Mouse (Mus musculus) heart, embryonic 11.5 days (tissue): Measurements from ENCODE around the gene Ranbp1. TPM values are rescaled to one million over a fixed set of nuclear protein-coding genes. Genes with fewer than 3 reads are reported as not detected.

Experiments used
- ATAC-seq: fragments of 200-750 bp; cut with Nextera tagmentation; replicated peaks from 2 replicates; pipeline ENCODE4 v1.8.0; 2017; ENCODE audit warnings: moderate library complexity; ENCODE audit not compliant: insufficient number of reproducible peaks, low FRiP score, low TSS enrichment
- H3K27ac ChIP-seq: fragments of 300-500 bp; sonication (generic); 2 replicates; pipeline ENCODE4 v1.5.1; 2014; ENCODE audit warnings: mild to moderate bottlenecking, low read depth, low read length
- H3K27me3 ChIP-seq: fragments of 300-500 bp; sonication (generic); 2 replicates; pipeline ENCODE4 v1.6.1; 2014; ENCODE audit warnings: mild to moderate bottlenecking, low read length, mixed read lengths; ENCODE audit not compliant: control insufficient read depth, insufficient read depth
- H3K36me3 ChIP-seq: fragments of 300-500 bp; sonication (generic); 2 replicates; pipeline ENCODE4 v1.6.1; 2014; ENCODE audit warnings: mild to moderate bottlenecking, low read length, moderate library complexity, mixed read lengths; ENCODE audit not compliant: control insufficient read depth, insufficient read depth
- H3K4me1 ChIP-seq: fragments of 300-500 bp; sonication (generic); 2 replicates; pipeline ENCODE4 v1.6.1; 2014; ENCODE audit warnings: low read length; ENCODE audit not compliant: control insufficient read depth, insufficient read depth
- H3K4me2 ChIP-seq: fragments of 300-500 bp; sonication (generic); 2 replicates; pipeline ENCODE4 v1.6.1; 2014; ENCODE audit warnings: mild to moderate bottlenecking, moderate library complexity
- H3K4me3 ChIP-seq: fragments of 300-500 bp; sonication (generic); 2 replicates; pipeline ENCODE4 v1.5.1; 2014; ENCODE audit warnings: low read depth, low read length
- H3K9ac ChIP-seq: fragments of 300-500 bp; sonication (generic); 2 replicates; pipeline ENCODE4 v1.6.1; 2014; ENCODE audit warnings: mild to moderate bottlenecking, low read depth, low read length, moderate library complexity
- H3K9me3 ChIP-seq: fragments of 300-500 bp; sonication (generic); replicated peaks from 2 replicates; pipeline ENCODE4 v1.6.1; 2016; ENCODE audit warnings: low read length; ENCODE audit not compliant: control insufficient read depth
- WGBS: fragments of 180-500 bp; shearing (Covaris S2); extraction: QIAGEN DNeasy Blood & Tissue Kit; methylation state at CpG from one replicate; pipeline ENCODE4 v1.1.7; 2014; ENCODE audit not compliant: insufficient replicate concordance; 5-methylcytosine and 5-hydroxymethylcytosine counted together
- polyA plus RNA-seq: library from polyadenylated mRNA; unstranded; fragments of >200 nt; fragmentation: Nextera tagmentation; extraction: Ambion mirVana; gene quantifications from 2 replicates; pipeline ENCODE4 v1.2.1, GENCODE M21; 2014

Gene Ranbp1
- polyA plus RNA-seq, 1 experiment from 2014 or later = 656 TPM

DNA sequence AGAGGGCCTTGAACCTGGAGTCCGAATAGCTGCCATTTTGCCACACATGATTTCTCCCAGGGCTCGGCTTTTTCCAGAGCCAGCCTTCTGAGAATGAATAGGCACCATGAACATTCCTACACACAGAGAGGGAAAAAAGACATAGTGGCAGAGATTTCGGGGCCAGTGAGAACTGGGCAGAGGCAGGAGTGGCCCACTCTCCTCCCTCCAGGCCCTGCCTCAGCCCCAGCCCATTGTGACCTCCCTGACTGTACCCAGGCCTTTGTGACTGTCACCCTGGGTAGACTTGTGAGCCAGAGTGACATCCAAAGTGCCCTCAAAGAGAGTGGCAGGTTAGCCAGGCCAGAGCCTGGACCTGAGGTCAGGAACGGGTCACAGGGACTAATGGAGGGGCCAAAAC, 31.0 kb downstream of the Ranbp1 start, which contains the start of gene Ccdc188:
TSS of gene Ccdc188 (plus strand) at position 301 of the 400 bp plus-strand sequence.
- 81% methylated on average over 4 of the region's 4 CpGs for WGBS
- Histone ChIP-seq H3K9ac (no peak within 1 kb of the TSS), H3K4me3 (no peak within 1 kb of the TSS), H3K27ac (no peak within 1 kb of the TSS), H3K4me2 (no peak within 1 kb of the TSS), H3K36me3 (peaks cover 6% of the 10 kb centered on the region), H3K4me1 (peaks cover 19% of the 10 kb centered on the region), H3K27me3 (no peaks in the 10 kb centered on the region), H3K9me3 (no peaks in the 10 kb centered on the region)
- no peak for ATAC-seq

GRCm38 (mm10) chr16:18214858-18215257, 33.7 kb downstream of the Ranbp1 start:
- H3K4me1 ChIP-seq = peaks cover 14% of the 10 kb centered on the region
- H3K36me3 ChIP-seq = no peaks in the 10 kb centered on the region
- no peak overlapping the region for H3K4me3 ChIP-seq
- no peak for ATAC-seq
- 54% methylated on average over 7 of the region's 7 CpGs for WGBS
- H3K9ac ChIP-seq = no peak overlapping the region
- H3K4me2 ChIP-seq = no peak overlapping the region
- H3K27me3 ChIP-seq = peaks cover 7% of the 10 kb centered on the region; the same call in 1 of the 2 replicates
- no peaks in the 10 kb centered on the region for H3K9me3 ChIP-seq
- no peak overlapping the region for H3K27ac ChIP-seq

DNA sequence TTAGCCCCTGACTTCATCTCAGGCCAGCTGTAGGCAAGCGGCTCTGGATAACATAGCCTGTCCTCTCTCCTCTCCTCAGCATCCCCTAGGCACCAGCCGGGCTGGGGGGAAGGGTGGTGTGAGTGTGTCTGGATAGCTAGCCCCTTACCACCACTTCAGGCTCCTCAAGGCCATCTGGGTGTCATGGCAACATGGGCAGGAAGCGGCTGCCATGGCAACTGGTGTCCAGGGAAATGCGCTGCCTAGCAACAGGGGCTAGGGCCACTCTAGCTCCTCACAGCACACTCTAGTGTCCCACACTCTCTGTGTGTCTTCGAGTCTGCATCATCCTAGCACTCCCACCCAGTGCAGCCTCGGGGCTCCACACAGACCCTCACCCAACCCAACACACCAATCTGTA, 34.8 kb downstream of the Ranbp1 start:
- Histone ChIP-seq H3K27ac (no peak overlapping the region), H3K9ac (no peak overlapping the region), H3K4me3 (no peak overlapping the region), H3K4me2 (no peak overlapping the region), H3K9me3 (no peaks in the 10 kb centered on the region), H3K36me3 (no peaks in the 10 kb centered on the region), H3K27me3 (peaks cover 8% of the 10 kb centered on the region; the same call in 1 of the 2 replicates), H3K4me1 (peaks cover 8% of the 10 kb centered on the region; the same call in 1 of the 2 replicates)
- no peak for ATAC-seq
- 58% methylated on average over 6 of the region's 6 CpGs for WGBS

DNA sequence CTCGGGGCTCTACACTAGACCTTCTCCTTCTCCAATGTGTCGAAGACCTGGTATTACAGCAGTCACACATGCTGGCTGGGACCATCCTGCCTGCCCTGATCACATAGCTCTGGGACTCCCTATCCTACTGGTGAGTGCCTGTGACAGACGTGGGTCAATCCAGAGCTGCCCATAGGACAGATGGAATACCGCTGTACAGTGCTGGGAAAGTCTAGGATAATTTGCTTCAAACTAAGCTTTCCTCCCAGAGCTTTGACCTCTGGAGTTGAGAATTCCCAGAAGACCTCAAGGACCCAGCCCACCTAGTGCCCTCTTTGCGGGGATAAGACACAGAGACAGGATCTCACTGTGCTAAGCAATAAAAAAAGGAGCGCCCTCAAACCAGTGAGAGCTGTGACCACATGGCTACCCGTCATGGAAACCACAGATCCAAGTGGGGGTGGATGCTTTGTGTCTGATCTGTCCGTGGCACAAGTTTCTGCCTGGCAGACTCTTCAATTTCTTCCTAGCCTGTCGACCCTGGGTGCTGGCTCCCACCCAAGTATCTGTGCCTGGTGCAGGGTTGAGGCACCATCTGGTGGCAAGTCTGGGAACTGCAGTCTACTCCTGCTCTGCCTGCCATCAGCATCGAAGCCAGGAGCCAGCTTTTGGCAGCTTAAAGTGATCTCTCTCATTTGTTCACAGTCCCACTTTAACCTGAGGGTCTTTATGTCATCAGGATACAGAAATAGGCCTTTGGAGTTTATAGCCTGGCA, 36.9 kb downstream of the Ranbp1 start:
- H3K36me3 ChIP-seq = no peaks in the 10 kb centered on the region
- no peak overlapping the region for H3K27ac ChIP-seq
- peaks cover 8% of the 10 kb centered on the region; the same call in 1 of the 2 replicates for H3K27me3 ChIP-seq
- no peak overlapping the region for H3K9ac ChIP-seq
- H3K4me2 ChIP-seq = no peak overlapping the region
- no peaks in the 10 kb centered on the region for H3K9me3 ChIP-seq
- H3K4me3 ChIP-seq = no peak overlapping the region
- ATAC-seq = no peak; the same call in 1 of the 2 replicates
- WGBS = 45% methylated on average over 10 of the region's 10 CpGs
- peaks cover 8% of the 10 kb centered on the region; the same call in 1 of the 2 replicates for H3K4me1 ChIP-seq

DNA sequence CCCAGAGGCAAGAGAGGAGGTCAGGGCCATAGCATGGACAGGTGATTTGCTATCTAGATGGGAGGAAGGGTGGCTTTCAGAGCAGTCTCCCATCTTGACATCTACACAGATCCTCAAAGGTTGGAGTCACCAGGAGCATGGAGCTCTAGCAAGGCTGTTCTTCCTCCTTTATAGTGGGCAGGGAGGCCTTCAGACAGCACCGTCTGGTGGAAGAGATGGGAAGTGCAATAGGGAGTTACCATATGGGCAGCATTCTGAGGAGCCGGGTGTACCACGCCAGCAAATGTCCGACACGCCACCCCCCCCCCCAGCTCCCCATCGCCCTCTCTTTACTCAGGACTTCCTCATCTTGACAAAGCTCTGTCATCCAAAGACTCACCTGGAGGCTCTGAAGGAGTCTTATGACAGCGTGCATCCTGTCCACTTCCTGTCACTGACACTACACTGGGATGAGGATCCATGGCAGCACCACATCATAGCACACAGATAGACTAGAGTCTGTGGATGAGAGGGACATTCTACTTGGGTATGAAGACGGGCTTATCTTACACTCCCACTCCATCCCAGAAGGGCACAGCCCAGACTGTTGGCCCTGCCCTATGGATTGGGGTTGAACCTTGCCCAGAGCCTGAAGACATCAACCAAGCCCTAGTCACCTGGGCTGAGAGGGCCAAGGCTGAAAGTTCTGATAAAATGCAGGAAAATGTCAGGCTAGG, 37.7 kb downstream of the Ranbp1 start:
- H3K4me2 ChIP-seq = no peak overlapping the region
- no peaks in the 10 kb centered on the region for H3K9me3 ChIP-seq
- no peaks in the 10 kb centered on the region for H3K36me3 ChIP-seq
- H3K4me1 ChIP-seq = peaks cover 8% of the 10 kb centered on the region; the same call in 1 of the 2 replicates
- ATAC-seq = no peak; the same call in 1 of the 2 replicates
- no peak overlapping the region for H3K4me3 ChIP-seq
- H3K9ac ChIP-seq = 0 out of 2 replicates have a peak overlapping the region, but pooled peaks have one; percentile 34
- no peak overlapping the region for H3K27ac ChIP-seq
- 33% methylated on average over 8 of the region's 8 CpGs for WGBS
- H3K27me3 ChIP-seq = peaks cover 8% of the 10 kb centered on the region; the same call in 1 of the 2 replicates

DNA sequence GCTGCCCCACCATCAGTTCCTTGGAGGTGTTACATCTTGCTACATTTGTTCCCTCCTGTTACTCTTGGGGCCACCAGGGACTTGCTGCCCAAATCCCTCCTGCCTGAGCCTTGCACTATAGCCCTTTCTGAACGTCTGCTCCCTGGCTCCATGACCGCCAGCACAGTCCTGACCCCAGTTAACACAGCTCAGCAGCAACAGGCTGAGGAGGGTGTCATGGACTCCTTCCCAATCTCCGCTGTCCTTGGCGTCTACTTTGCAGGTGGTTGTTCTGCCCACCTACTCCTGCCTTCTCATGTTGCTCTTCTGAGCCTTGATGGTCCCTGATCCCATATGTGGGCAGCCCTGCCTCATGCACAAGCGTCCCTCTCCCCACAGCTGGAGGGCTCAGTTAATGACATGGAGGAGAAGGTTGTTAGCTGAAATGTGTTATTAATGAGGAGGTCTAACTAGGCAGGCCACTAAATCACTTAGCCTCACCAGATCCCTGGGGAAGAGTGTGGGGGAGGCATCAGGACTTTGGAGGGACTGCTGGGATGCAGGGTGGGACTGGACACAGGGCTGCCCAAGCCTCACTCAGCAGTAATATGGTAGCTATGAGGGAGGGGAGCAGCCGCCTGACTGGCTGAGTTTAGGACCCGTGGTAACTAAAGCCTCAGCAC, 45.0 kb downstream of the Ranbp1 start:
- Histone ChIP-seq H3K27me3 (0 out of 2 replicates have a peak, but pooled peaks cover 3% of the 10 kb centered on the region), H3K9me3 (no peaks in the 10 kb centered on the region), H3K4me3 (no peak overlapping the region), H3K9ac (no peak overlapping the region), H3K36me3 (no peaks in the 10 kb centered on the region), H3K27ac (no peak overlapping the region), H3K4me1 (peaks cover 3% of the 10 kb centered on the region; the same call in 1 of the 2 replicates), H3K4me2 (no peak overlapping the region)
- 67% methylated on average over 7 of the region's 7 CpGs for WGBS
- ATAC-seq = no peak

GRCm38 (mm10) chr16:18202061-18202460, 46.5 kb downstream of the Ranbp1 start:
- ATAC-seq = no peak
- H3K4me3 ChIP-seq = no peak overlapping the region
- WGBS = 86% methylated on average over 1 of the region's 1 CpGs
- H3K36me3 ChIP-seq = no peaks in the 10 kb centered on the region
- no peaks in the 10 kb centered on the region for H3K9me3 ChIP-seq
- H3K27me3 ChIP-seq = 0 out of 2 replicates have a peak, but pooled peaks cover 3% of the 10 kb centered on the region
- no peak overlapping the region for H3K9ac ChIP-seq
- no peak overlapping the region for H3K27ac ChIP-seq
- H3K4me2 ChIP-seq = no peak overlapping the region
- peaks cover 3% of the 10 kb centered on the region; the same call in 1 of the 2 replicates for H3K4me1 ChIP-seq

DNA sequence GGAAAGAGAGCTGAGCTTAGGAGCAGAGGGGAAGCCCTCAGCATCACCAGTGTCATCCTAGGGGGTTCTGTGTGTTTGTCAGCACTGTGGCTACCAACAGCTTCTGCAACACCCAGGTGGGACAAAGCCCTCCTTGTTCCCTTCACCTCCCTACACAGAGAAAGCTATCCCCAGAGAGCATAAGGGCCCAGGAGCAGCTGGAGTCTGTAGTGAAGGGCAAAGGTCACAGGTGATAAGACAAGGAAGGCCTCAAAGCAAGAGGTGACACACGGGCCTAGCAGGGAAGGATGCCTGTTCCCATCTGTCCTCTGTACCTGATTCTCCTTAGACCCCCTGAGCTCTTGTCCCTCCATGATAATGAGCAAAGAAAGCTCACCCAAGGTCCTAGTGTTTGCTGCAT, 46.9 kb downstream of the Ranbp1 start:
- no peak for ATAC-seq
- 33% methylated on average over 1 of the region's 1 CpGs for WGBS
- peaks cover 3% of the 10 kb centered on the region; the same call in 1 of the 2 replicates for H3K4me1 ChIP-seq
- H3K9me3 ChIP-seq = no peaks in the 10 kb centered on the region
- H3K4me3 ChIP-seq = no peak overlapping the region
- 0 out of 2 replicates have a peak, but pooled peaks cover 3% of the 10 kb centered on the region for H3K27me3 ChIP-seq
- H3K9ac ChIP-seq = no peak overlapping the region
- no peaks in the 10 kb centered on the region for H3K36me3 ChIP-seq
- no peak overlapping the region for H3K27ac ChIP-seq
- H3K4me2 ChIP-seq = no peak overlapping the region
